Mouse (Mus musculus): ENCODE results near the gene Sh3rf1.

GRCm38 (mm10) chr8:61286795-61287385 is 63.2 kb downstream of the Sh3rf1 start:
- TF ChIP-seq CTCF (IDR thresholded peaks at IDR 0.05; ENCODE audit: extremely low read depth, insufficient read length, insufficient replicate concordance, low read depth, low read length) (no peak), POLR2A (IDR thresholded peaks at IDR 0.05; ENCODE audit: low read depth, low read length) (no peak)
